Mouse (Mus musculus): ENCODE results near the gene Epb41l3. TPM values are rescaled to one million over a fixed set of nuclear protein-coding genes. Genes with fewer than 3 reads are reported as not detected.
A peak's percentile ranks its signal among the peaks of the same experiment; 100 is the strongest.

Gene Epb41l3
- polyA plus RNA-seq, 1 experiment: 41.4 TPM

DNA sequence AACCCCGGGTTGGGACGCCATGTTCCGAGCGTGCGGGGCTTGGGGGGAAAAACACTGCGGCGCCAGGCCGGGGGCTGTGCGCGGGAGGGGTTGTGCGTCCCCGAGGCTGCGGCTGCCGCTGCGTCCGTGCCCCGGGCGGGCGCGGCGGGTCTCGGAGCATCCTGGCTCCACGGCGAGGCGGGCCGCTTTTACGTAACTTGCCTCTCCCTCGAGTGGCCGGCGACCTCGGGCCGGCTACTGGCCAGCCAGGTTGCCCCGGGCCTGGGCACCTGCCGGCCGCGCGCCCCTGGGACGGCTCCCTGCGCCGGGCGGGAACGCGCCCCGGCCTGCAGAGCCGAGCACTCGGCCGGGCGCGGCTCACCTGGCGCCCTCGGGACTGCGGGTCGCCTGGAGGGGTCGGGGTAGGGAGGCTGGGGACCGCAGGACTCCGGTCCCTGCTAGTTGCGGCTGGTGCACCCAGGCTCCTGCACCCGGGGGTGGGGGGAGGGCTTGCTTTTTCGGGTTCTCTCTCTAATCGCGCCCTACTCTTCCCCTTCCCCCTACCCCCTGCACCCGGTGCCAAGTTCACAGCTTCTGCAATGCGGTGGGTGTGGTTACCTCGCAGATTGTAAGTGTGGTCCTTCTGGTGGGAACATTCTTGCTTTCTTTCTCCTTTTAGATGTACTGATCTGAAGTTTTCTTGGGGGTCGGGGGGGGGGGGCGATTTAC lies 81.8 kb downstream of the Epb41l3 start:
- no peak for TF ChIP-seq MAX (IDR thresholded peaks at IDR 0.05)
- TF ChIP-seq FOSL1 (IDR thresholded peaks at IDR 0.05; ENCODE audit: insufficient read depth, low read length, poor library complexity, severe bottlenecking): no peak
- no peak for TF ChIP-seq CTCF (IDR thresholded peaks at IDR 0.05; ENCODE audit: control insufficient read depth, insufficient read depth, insufficient read length)
- TF ChIP-seq CEBPB (IDR thresholded peaks at IDR 0.05; ENCODE audit: low read depth): no peak
- no peak for TF ChIP-seq MYOG (IDR thresholded peaks at IDR 0.05; ENCODE audit: control insufficient read depth, extremely low read depth, insufficient read length)
- TF ChIP-seq MYOD1 (IDR thresholded peaks at IDR 0.05; ENCODE audit: control insufficient read depth, insufficient read length, low read depth): no peak
- TF ChIP-seq USF1 (IDR thresholded peaks at IDR 0.05; ENCODE audit: low read depth): no peak
- Histone ChIP-seq H3K36me3 (ENCODE audit: control insufficient read depth, insufficient read depth) (no peaks in the 10 kb centered on the region), H3K4me3 (ENCODE audit: insufficient read depth, poor library complexity, severe bottlenecking) (peak overlapping the region; percentile 50), H3ac (ENCODE audit: control insufficient read depth, insufficient read length, low read depth) (peak overlapping the region; percentile 59), H3K27me3 (ENCODE audit: control insufficient read depth, insufficient read depth, insufficient read length) (no peaks in the 10 kb centered on the region), H3K79me3 (ENCODE audit: low read depth) (peaks cover 37% of the 10 kb centered on the region), H3K79me2 (ENCODE audit: control insufficient read depth, insufficient read depth) (peaks cover 56% of the 10 kb centered on the region)

DNA sequence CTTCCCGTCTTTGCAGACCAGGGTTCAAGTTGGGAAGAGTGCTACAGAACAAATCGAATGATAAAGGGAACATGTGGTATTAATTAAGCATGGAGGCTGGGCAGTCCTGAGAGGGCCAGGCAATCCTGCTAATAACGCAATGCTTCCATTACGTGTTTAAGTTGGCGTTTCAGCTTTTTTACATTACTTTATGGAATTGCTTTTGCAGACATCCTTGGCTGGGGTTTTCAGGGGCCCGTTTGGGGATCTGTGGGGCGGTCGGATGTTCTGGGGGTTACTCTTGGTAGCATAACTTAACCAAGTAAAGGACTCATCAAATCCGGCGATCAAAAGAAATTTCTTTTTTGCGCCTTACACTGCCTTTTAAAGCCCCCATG lies 82.3 kb downstream of the Epb41l3 start:
- TF ChIP-seq FOSL1 (IDR thresholded peaks at IDR 0.05; ENCODE audit: insufficient read depth, low read length, poor library complexity, severe bottlenecking) (no peak), CTCF (IDR thresholded peaks at IDR 0.05; ENCODE audit: control insufficient read depth, insufficient read depth, insufficient read length) (no peak)
- H3ac ChIP-seq (ENCODE audit: control insufficient read depth, insufficient read length, low read depth): no peak overlapping the region
- peaks cover 42% of the 10 kb centered on the region for H3K79me3 ChIP-seq (ENCODE audit: low read depth)
- no peaks in the 10 kb centered on the region for H3K36me3 ChIP-seq (ENCODE audit: control insufficient read depth, insufficient read depth)
- no peaks in the 10 kb centered on the region for H3K27me3 ChIP-seq (ENCODE audit: control insufficient read depth, insufficient read depth, insufficient read length)
- H3K4me3 ChIP-seq (ENCODE audit: insufficient read depth, poor library complexity, severe bottlenecking): peak overlapping the region; percentile 50
- H3K79me2 ChIP-seq (ENCODE audit: control insufficient read depth, insufficient read depth): peaks cover 61% of the 10 kb centered on the region

DNA sequence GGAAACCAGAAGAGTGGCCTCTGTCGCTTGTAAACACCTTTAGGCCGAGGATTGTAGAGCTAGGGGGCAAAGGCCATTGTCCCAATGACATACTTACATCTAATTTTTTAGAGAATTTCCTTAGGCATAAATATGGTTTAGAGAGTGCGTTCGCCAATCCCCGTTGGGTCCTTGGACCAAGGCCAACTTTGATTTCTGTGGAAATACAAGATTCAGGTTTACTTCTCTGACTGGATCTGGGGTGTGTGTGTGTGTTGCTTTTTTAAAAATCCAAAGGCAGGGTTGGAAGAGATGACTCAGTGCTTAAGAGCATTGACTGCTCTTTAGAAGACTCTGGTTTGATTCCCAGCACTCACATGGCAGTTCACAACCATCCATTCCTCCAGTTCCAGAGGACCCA lies 83.2 kb downstream of the Epb41l3 start:
- Histone ChIP-seq H3K36me3 (ENCODE audit: control insufficient read depth, insufficient read depth) (no peaks in the 10 kb centered on the region), H3ac (ENCODE audit: control insufficient read depth, insufficient read length, low read depth) (no peak overlapping the region), H3K27me3 (ENCODE audit: control insufficient read depth, insufficient read depth, insufficient read length) (no peaks in the 10 kb centered on the region), H3K79me3 (ENCODE audit: low read depth) (peaks cover 43% of the 10 kb centered on the region), H3K4me3 (ENCODE audit: insufficient read depth, poor library complexity, severe bottlenecking) (no peak overlapping the region), H3K79me2 (ENCODE audit: control insufficient read depth, insufficient read depth) (peaks cover 68% of the 10 kb centered on the region)
- TF ChIP-seq CEBPB (IDR thresholded peaks at IDR 0.05; ENCODE audit: low read depth) (no peak), FOSL1 (IDR thresholded peaks at IDR 0.05; ENCODE audit: insufficient read depth, low read length, poor library complexity, severe bottlenecking) (no peak), CTCF (IDR thresholded peaks at IDR 0.05; ENCODE audit: control insufficient read depth, insufficient read depth, insufficient read length) (no peak), MYOD1 (IDR thresholded peaks at IDR 0.05; ENCODE audit: control insufficient read depth, insufficient read length, low read depth) (no peak), MAX (IDR thresholded peaks at IDR 0.05) (no peak), USF1 (IDR thresholded peaks at IDR 0.05; ENCODE audit: low read depth) (no peak), MYOG (IDR thresholded peaks at IDR 0.05; ENCODE audit: control insufficient read depth, extremely low read depth, insufficient read length) (no peak)

DNA sequence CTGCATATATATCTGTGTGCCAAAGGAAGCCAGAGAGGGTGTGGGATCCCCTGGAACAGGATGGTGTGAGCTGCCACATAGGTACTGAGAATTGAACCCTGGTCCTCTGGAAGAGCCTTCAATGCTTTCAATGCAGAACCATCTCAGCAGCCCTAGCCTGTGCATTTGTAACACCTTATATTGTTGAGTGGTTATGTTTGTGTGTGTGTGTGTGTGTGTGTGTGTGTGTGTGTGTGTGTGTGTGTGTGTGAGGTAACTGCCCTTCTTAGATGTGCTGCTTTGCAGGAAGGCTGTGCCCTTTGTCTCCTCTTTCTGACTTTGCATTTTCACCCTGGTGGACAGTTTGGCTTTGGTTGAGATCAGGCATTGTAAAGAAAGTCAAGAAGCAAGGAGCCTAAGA lies 87.2 kb downstream of the Epb41l3 start:
- Histone ChIP-seq H3K4me3 (ENCODE audit: insufficient read depth, poor library complexity, severe bottlenecking) (no peak overlapping the region), H3ac (ENCODE audit: control insufficient read depth, insufficient read length, low read depth) (no peak overlapping the region), H3K79me2 (ENCODE audit: control insufficient read depth, insufficient read depth) (peaks cover 97% of the 10 kb centered on the region), H3K27me3 (ENCODE audit: control insufficient read depth, insufficient read depth, insufficient read length) (no peaks in the 10 kb centered on the region), H3K79me3 (ENCODE audit: low read depth) (peaks cover 53% of the 10 kb centered on the region), H3K36me3 (ENCODE audit: control insufficient read depth, insufficient read depth) (no peaks in the 10 kb centered on the region)
- TF ChIP-seq USF1 (IDR thresholded peaks at IDR 0.05; ENCODE audit: low read depth): no peak
- no peak for TF ChIP-seq MYOD1 (IDR thresholded peaks at IDR 0.05; ENCODE audit: control insufficient read depth, insufficient read length, low read depth)
- TF ChIP-seq CTCF (IDR thresholded peaks at IDR 0.05; ENCODE audit: control insufficient read depth, insufficient read depth, insufficient read length): no peak
- TF ChIP-seq MYOG (IDR thresholded peaks at IDR 0.05; ENCODE audit: control insufficient read depth, extremely low read depth, insufficient read length): no peak
- TF ChIP-seq MAX (IDR thresholded peaks at IDR 0.05): no peak
- TF ChIP-seq FOSL1 (IDR thresholded peaks at IDR 0.05; ENCODE audit: insufficient read depth, low read length, poor library complexity, severe bottlenecking): no peak
- TF ChIP-seq CEBPB (IDR thresholded peaks at IDR 0.05; ENCODE audit: low read depth): no peak

DNA sequence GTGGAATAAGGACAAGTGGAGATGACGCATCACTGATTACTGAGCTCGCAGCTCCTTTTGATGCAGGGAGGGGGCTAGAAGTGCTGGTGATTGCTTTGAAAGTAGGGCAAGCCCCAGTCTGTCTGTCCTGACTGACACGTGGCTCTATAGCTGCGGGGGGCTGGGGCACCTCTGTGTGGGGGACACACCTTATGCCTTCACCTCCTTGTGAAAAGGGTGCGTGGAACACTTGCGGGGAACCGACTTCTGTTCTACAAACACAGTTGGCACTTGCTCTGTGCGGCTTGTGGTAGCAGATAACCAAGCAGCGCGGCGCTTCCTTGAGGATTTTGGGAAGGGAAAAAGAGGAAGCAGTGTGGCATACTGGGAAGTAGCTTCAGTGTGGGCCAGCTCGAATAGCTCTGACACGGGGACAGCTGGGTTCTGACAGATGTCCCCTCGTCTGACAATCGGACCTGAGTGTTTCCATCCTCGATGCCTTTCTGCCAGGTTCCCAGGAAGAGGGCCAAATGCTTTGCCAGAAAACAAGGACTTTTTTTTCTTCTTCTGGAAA lies 101.5 kb downstream of the Epb41l3 start:
- Histone ChIP-seq H3K79me2 (ENCODE audit: control insufficient read depth, insufficient read depth) (peaks cover 91% of the 10 kb centered on the region), H3K27me3 (ENCODE audit: control insufficient read depth, insufficient read depth, insufficient read length) (no peaks in the 10 kb centered on the region), H3K79me3 (ENCODE audit: low read depth) (peaks cover 28% of the 10 kb centered on the region), H3ac (ENCODE audit: control insufficient read depth, insufficient read length, low read depth) (no peak overlapping the region), H3K4me3 (ENCODE audit: insufficient read depth, poor library complexity, severe bottlenecking) (no peak overlapping the region), H3K36me3 (ENCODE audit: control insufficient read depth, insufficient read depth) (no peaks in the 10 kb centered on the region)
- TF ChIP-seq USF1 (IDR thresholded peaks at IDR 0.05; ENCODE audit: low read depth) (no peak), MYOD1 (IDR thresholded peaks at IDR 0.05; ENCODE audit: control insufficient read depth, insufficient read length, low read depth) (no peak), CEBPB (IDR thresholded peaks at IDR 0.05; ENCODE audit: low read depth) (no peak), FOSL1 (IDR thresholded peaks at IDR 0.05; ENCODE audit: insufficient read depth, low read length, poor library complexity, severe bottlenecking) (no peak), CTCF (IDR thresholded peaks at IDR 0.05; ENCODE audit: control insufficient read depth, insufficient read depth, insufficient read length) (no peak), MAX (IDR thresholded peaks at IDR 0.05) (no peak)

DNA sequence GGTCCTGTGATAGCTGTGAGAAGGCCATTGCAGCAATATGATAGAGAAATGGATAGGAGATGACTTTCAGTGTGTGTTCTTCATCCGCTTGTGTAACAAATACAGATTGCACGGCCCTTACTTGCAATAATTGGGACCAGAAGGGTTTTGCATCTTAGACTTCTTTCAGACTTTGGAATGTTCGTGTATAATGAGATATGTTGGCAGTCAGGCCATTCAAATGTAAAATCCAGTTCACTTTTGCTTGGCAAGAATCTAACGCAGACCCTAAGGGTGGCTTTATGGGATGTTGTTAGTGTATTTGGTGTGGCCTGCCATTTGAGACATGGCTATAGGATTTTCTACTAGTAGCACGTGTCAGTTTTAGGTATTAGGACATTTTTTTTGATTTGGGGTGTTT lies 102.5 kb downstream of the Epb41l3 start:
- H3K4me3 ChIP-seq (ENCODE audit: insufficient read depth, poor library complexity, severe bottlenecking): no peak overlapping the region
- no peak for TF ChIP-seq CEBPB (IDR thresholded peaks at IDR 0.05; ENCODE audit: low read depth)
- no peak for TF ChIP-seq FOSL1 (IDR thresholded peaks at IDR 0.05; ENCODE audit: insufficient read depth, low read length, poor library complexity, severe bottlenecking)
- TF ChIP-seq MYOG (IDR thresholded peaks at IDR 0.05; ENCODE audit: control insufficient read depth, extremely low read depth, insufficient read length): no peak
- no peak for TF ChIP-seq USF1 (IDR thresholded peaks at IDR 0.05; ENCODE audit: low read depth)
- TF ChIP-seq MYOD1 (IDR thresholded peaks at IDR 0.05; ENCODE audit: control insufficient read depth, insufficient read length, low read depth): no peak
- TF ChIP-seq CTCF (IDR thresholded peaks at IDR 0.05; ENCODE audit: control insufficient read depth, insufficient read depth, insufficient read length): no peak
- TF ChIP-seq MAX (IDR thresholded peaks at IDR 0.05): no peak

More for the DNA sequence above, 102.5 kb downstream of the Epb41l3 start:
- no peaks in the 10 kb centered on the region for H3K36me3 ChIP-seq (ENCODE audit: control insufficient read depth, insufficient read depth)
- no peaks in the 10 kb centered on the region for H3K27me3 ChIP-seq (ENCODE audit: control insufficient read depth, insufficient read depth, insufficient read length)
- no peak overlapping the region for H3ac ChIP-seq (ENCODE audit: control insufficient read depth, insufficient read length, low read depth)
- H3K79me3 ChIP-seq (ENCODE audit: low read depth): peaks cover 28% of the 10 kb centered on the region
- peaks cover 92% of the 10 kb centered on the region for H3K79me2 ChIP-seq (ENCODE audit: control insufficient read depth, insufficient read depth)

Measured in C2C12 (cell line).